Mouse (Mus musculus) frontal cortex, adult (tissue): ENCODE data around the gene Surf2.
A peak's percentile ranks its signal among the peaks of the same experiment; 100 is the strongest.

Experiments used
- ATAC-seq: cut with Nextera tagmentation; 2 replicates; pipeline ENCODE4 v1.9.2; 2017; ENCODE audit warnings: mild to moderate bottlenecking, moderate library complexity, mixed read lengths; ENCODE audit not compliant: low TSS enrichment

The Surf2 gene

DNA sequence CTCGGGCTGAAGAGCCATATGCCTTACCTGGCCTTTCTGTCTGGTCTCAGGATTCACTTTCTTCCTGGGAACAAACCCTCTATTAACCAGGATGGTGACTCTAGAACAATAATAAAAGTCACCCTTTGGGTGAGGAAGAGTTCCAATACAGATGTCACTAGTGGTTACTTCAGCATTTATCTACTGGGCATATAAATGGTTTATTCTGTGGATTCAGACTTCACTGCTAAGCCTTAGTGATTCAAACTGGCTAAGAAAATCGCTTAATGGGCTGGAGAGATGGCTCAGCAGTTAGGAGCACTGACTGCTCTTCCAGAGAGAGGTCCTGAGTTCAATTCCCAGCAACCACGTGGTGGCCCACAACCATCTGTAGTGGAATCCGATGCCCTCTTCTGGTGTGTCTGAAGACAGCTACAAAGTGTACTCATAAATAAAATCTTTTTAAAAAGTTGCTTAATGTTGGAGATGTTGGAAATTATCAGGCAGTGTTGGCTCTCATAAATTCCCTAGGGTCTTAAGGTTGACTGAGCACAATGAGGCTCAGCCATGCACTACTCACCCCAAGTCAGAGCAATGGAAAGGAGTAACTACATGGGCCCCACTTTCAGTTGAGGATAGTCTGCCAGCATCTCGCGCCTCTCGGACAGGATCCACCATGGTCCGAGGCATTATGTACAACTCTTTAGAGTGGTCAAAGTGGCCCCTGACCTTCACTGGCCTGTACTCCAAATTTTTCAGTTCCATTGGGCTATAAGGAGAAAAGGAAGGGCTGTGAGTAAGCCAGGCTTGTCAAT lies 1.8 kb upstream of the Surf2 start:
- no peak for ATAC-seq

DNA sequence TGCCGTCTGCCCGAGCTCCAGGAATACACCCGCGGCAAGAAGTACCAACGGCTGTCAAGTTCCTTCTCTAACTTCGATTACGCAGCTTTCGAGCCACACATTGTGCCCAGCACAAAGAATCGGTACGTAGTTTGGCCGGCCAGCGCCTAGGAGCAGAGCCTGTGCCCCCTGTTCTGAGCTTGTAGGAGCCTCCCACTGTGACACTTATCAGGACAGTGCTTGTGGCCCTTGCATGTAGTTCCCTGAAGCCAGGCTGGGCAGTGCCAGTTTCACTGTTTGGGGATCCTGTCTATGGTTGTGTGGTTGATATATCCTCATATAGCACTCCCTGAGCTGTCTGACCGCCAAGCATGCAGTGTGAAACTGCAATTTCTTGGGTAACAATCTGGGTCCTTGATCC lies 571 bp downstream of the Surf2 start:
- peak; percentile 6; the same call in 1 of the 2 replicates for ATAC-seq

DNA sequence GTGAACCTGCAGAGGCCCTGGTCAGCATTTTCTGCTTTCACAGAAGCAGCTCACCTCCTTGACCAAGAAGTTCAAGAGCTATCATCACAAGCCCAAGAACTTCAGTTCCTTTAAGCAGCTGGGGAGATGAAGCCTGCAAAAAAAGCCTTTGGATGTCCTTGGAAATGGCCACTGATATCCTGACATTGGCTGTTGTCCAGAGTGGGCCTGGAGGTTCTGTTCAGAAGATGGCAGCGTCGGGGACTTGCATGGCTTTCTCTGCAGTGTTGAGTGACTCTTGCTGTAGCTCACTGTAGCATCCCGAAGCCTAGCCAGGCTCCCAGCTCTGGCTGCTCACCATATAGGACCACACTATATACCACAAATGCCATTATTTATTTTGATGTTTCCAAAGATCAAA lies 3.5 kb downstream of the Surf2 start:
- ATAC-seq: no peak

- ATAC-seq: no peak
Observed at GRCm38 (mm10) chr2:26920190-26920855, 4.2 kb downstream of the Surf2 start.

- no peak for ATAC-seq
Observed at GRCm38 (mm10) chr2:26921784-26922183, 5.6 kb downstream of the Surf2 start.

DNA sequence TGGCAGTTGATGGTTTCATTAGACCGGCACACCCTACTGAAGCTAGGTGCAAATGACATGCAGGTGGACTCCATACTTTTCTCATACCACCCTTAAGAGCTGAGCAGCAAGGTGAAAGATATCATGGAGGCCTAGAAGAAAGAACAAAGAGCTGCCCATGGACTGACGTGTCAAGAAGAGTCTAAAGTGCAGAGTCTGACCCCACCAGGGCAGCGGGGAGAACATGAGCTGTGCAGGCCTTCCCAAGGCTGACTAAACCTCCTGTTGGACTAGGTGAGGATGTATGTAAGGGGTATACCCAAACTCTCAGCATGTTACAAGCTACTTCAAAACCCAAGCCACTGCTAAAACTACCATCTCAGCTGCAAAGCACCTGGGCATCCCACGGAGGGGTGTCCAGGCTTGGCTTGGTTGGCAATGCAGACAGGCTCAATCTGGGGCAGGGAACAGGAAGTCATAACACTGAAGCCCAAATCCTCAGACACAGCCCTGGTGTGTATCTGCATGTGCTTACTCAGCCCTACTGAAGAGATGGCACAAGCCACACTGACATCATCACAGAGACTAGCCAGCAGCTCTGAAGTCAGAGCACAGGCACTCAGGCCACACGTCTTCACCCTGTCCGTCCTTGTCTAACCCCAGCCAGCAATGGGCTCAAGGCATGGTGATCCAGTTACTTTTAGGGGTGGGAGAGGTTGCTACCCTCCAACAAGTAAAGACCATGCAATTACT lies 11.7 kb downstream of the Surf2 start:
- no peak for ATAC-seq

DNA sequence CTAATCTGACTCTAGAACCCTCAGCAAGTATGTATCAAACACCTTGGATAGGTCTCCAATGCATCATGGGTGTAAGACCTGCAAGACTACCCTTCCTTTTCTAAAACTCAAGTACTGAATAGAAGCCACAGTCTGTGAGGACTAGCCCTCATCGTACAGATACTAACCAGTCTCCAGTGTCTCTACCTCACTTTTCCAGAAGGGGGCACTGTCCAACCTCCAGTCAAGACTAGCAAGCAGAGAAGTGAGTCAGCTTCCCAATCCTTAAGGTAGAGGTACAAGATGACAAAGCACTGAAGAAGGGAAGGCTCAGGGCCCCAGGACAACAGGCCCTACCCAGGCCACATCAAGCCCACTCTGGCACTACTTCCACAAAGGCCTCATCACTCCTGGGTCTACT lies 14.2 kb downstream of the Surf2 start:
- ATAC-seq: peak; percentile 55; the same call in 1 of the 2 replicates

GRCm38 (mm10) chr2:26932473-26933303 lies 16.5 kb downstream of the Surf2 start:
- no peak for ATAC-seq

GRCm38 (mm10) chr2:26933304-26934055 lies 17.3 kb downstream of the Surf2 start, which contains the start of the genes Surf4 and Stkld1:
Gene Surf4, minus strand, starts transcription at chr2:26933928.
Gene Stkld1, plus strand, starts transcription at chr2:26934047.
- ATAC-seq: peak; percentile 84

GRCm38 (mm10) chr2:26935286-26935685 lies 19.1 kb downstream of the Surf2 start:
- ATAC-seq: no peak

DNA sequence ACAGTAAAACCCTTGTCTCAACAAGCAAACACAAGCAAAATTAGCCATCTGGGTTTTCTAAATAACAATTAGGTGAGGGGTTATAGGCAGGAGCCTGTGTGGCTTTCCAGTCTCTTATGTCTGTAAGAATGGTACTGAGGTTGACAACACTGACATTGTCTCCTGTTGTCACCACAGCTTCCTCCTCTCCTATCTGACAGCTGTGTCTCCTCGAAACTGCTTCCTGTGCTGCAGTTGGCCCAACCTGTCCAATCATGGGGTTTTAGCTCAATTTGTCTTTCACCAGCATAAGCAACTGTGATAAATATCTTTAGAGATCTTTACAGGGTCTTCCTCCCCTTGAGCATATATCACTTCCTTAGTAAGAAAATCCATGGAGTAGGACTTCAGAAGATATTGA lies 20.3 kb downstream of the Surf2 start:
- no peak for ATAC-seq

DNA sequence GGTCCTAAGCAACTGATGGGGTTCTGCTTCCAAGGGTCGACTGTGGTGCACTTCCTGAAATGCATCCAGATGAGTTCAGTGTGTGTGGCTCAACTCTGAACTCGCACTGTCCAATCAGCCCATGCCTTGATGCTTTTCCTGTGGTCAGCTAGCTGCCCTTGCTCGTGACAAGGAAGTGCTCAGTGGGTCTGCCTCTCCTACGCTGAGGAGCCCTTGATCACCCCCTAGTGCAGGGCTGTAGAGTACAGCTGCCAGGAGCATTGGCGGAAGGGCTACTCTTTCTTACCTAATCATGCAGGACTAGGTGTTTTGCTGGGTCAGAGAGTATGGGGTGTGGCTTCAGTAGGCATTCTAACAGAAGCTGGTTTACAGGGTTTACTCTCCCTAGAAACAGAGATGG lies 25.4 kb downstream of the Surf2 start:
- ATAC-seq: no peak

- no peak for ATAC-seq
Observed at GRCm38 (mm10) chr2:26943253-26943652, 27.1 kb downstream of the Surf2 start.

DNA sequence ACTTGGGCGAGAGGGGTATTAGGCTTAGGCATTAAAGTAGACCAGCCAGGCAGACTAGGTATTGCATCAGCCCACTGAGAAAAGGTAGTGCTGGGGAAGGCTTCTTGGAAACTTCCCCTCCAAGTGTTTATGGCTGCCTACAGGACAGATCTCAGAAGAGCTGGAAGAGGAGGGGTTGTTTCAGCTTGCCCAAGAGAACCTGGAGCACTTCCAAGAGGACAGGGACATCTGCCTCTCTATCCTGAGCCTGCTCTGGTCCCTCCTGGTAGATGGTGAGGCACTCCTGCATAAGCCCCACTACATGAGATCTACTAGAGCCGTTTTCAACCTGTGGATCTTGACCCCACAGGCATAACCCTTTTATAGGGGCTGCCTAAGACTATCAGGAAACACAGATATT lies 34.2 kb downstream of the Surf2 start:
- ATAC-seq: no peak

DNA sequence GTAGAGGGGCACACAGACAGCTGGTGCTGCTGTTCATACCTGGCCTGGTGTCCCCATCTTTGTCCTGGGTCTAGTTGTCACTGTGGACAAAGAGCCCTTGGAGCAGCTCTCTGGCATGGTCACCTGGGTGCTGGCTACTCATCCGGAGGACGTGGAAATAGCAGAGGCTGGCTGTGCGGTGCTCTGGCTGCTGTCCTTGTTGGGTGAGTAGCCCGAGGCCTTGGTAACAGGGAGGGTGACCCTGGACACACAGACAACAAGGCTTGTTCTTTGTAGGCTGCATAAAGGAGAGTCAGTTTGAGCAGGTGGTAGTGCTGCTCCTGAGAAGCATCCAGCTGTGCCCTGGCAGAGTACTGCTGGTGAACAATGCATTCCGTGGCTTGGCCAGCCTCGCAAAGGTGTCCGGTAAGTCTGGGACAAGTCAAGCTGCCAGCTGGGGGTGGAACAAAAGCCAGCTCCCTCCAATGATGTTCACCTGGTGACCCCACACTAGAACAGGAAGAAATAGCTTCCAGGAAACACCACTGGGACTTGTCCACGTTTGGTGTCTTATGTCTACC lies 35.3 kb downstream of the Surf2 start:
- no peak for ATAC-seq

DNA sequence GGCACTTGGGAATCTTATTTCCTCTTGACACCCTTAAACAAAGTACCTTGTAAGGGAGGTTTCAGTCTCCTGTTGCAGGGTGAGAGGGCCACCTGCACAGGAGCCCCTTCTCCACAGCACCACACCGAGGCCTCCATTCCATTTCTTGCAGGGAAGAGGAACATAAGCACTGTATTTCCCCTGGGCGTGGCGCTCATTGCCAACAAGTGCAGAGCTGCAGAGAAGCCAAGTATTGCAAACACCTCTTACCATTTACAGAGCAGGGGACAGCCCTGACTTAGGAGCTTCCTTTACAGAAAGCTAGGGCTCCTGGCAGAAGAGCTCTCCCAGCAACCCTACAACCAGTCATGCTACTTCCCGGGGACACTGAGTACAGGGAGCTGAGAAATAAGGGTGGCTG lies 36.0 kb downstream of the Surf2 start:
- no peak for ATAC-seq

- peak; percentile 44; the same call in 1 of the 2 replicates for ATAC-seq
Observed at GRCm38 (mm10) chr2:26952866-26953265, 36.7 kb downstream of the Surf2 start.

- no peak for ATAC-seq
Observed at GRCm38 (mm10) chr2:26954735-26955395, 38.7 kb downstream of the Surf2 start.

- no peak for ATAC-seq
Observed at GRCm38 (mm10) chr2:26956811-26957487, 40.8 kb downstream of the Surf2 start.
